Mouse (Mus musculus) spleen, adult 2 months (tissue): ENCODE data around the gene Tmem132d. TPM values are rescaled to one million over a fixed set of nuclear protein-coding genes. Genes with fewer than 3 reads are reported as not detected.

Experiments used
- DNase-seq, 2 experiments: peaks; one replicate each; pipeline versions ENCODE4 v3.0.0 to v3.0.0-alpha.2; 2012 to 2021; ENCODE audit warnings: low spot score in 2 of 2, low read depth in 1 of 2
- H3K27ac ChIP-seq: fragments of 200-500 bp; 2 replicates; pipeline ENCODE4 v1.5.1; 2012; ENCODE audit warnings: low read length, inconsistent platforms; ENCODE audit not compliant: insufficient read depth
- H3K27me3 ChIP-seq: fragments of 200-500 bp; 2 replicates; pipeline ENCODE4 v1.6.1; 2012; ENCODE audit warnings: mild to moderate bottlenecking, moderate library complexity, low read length, inconsistent platforms; ENCODE audit not compliant: control insufficient read depth, insufficient read depth
- H3K36me3 ChIP-seq: fragments of 200-500 bp; 2 replicates; pipeline ENCODE4 v1.6.1; 2012; ENCODE audit warnings: mild to moderate bottlenecking, low read length, inconsistent platforms; ENCODE audit not compliant: control insufficient read depth, insufficient read depth
- H3K4me1 ChIP-seq: fragments of 200-500 bp; 2 replicates; pipeline ENCODE4 v1.6.1; 2011; ENCODE audit warnings: inconsistent platforms; ENCODE audit not compliant: control insufficient read depth, insufficient read depth, insufficient read length
- H3K4me3 ChIP-seq: fragments of 200-500 bp; 2 replicates; pipeline ENCODE4 v1.5.1; 2011; ENCODE audit warnings: mild to moderate bottlenecking, inconsistent platforms; ENCODE audit not compliant: insufficient read depth, insufficient read length; ENCODE audit errors: extremely low read depth
- CTCF ChIP-seq: fragments of 200-500 bp; IDR thresholded peaks from 2 replicates; pipeline ENCODE4 v1.5.1; 2011; ENCODE audit warnings: mild to moderate bottlenecking, inconsistent platforms; ENCODE audit not compliant: insufficient read depth, insufficient read length, insufficient replicate concordance; ENCODE audit errors: extremely low read depth
- POLR2A ChIP-seq: fragments of 200-500 bp; IDR thresholded peaks from 2 replicates; pipeline ENCODE4 v1.6.1; 2011; ENCODE audit warnings: low read depth, low read length, inconsistent platforms
- WGBS: fragments of 180-500 bp; shearing (Covaris S2); methylation state at CpG from one replicate; pipeline ENCODE4 v1.1.7; 2018; 5-methylcytosine and 5-hydroxymethylcytosine counted together
- polyA plus RNA-seq: library from polyadenylated mRNA; depleted of rRNA; stranded (reverse); fragments of >200 nt; gene quantifications from 2 replicates; pipeline ENCODE4 v1.2.3, GENCODE M21; 2012

Tmem132d gene
- polyA plus RNA-seq, 1 experiment = not detected

DNA sequence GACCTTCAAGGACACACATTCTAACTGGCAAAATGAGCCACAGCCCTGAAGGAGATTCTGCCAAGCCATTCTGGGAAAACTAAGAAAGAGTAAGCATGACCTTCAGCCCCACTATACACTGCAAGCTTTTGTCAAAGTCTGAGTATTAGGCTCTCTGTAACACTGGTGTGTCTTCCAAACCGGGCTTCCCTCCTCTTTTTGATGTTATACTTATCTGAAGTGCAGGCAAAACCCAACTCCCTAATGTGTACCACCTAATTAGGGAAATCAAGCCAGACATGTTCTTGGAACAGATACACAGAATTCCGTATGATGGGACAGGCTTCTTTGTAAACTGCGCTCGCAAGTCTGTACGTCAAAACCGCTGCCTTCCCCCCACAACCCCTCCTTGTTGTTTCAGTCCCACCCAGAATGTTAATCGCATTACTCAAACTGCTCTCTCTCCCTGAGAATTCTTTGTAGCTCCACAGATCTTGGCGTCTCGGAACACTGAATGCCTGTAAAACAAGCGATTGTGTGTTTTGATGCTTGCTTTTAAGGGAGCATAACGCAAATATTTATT, 14.6 kb downstream of the Tmem132d start:
- 84% methylated on average over 11 of the region's 11 CpGs for WGBS
- Histone ChIP-seq H3K27ac (no peak overlapping the region), H3K4me3 (no peak overlapping the region), H3K36me3 (no peaks in the 10 kb centered on the region), H3K27me3 (no peaks in the 10 kb centered on the region), H3K4me1 (no peaks in the 10 kb centered on the region)
- no peak for DNase-seq
- TF ChIP-seq POLR2A (no peak), CTCF (no peak)

DNA sequence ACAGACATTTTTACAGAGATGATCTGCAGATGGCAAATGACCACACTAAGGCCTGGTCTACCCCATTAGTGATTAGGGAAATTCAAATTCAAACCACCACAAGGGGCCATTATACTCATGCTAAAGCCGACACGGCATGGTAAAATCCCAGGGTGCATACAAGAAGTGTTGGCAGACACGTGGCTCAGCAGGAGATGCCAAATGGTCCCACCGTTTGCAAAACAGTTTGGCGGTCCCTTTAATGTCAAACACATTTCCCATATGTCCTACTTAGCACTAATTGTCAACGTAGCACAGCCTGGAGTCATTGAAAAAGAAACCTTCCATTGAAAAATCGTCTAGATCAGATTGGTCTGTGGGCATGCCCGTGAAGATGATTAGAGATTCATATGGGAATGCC, 18.8 kb downstream of the Tmem132d start:
- 64% methylated on average over 8 of the region's 8 CpGs for WGBS
- no peak for DNase-seq
- no peak overlapping the region for H3K27ac ChIP-seq
- no peaks in the 10 kb centered on the region for H3K4me1 ChIP-seq
- TF ChIP-seq CTCF (no peak), POLR2A (no peak)
- H3K36me3 ChIP-seq = no peaks in the 10 kb centered on the region
- no peak overlapping the region for H3K4me3 ChIP-seq
- H3K27me3 ChIP-seq = no peaks in the 10 kb centered on the region

DNA sequence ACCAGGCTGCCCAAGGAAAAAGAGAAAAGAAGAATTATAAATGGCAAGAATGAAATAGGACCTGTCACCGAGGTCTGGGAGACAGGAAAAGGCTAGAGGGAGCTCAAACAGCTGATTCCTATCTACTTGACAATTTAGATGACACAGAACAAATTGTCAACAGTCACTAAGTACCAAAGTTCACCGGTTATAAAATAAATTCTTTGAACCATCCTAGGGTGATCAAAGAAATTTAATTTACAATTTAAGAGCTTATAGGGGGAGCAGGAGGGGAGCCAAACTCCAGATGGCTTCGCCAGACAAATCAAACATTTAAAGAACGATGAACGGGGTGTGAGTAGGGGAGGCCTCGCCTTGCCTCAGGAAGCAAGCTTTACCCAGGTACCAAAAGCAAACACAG, 20.6 kb downstream of the Tmem132d start:
- WGBS = 68% methylated on average over 6 of the region's 6 CpGs
- H3K27me3 ChIP-seq = no peaks in the 10 kb centered on the region
- H3K4me1 ChIP-seq = no peaks in the 10 kb centered on the region
- no peak overlapping the region for H3K4me3 ChIP-seq
- no peaks in the 10 kb centered on the region for H3K36me3 ChIP-seq
- DNase-seq = no peak
- H3K27ac ChIP-seq = no peak overlapping the region
- TF ChIP-seq CTCF (no peak), POLR2A (no peak)

DNA sequence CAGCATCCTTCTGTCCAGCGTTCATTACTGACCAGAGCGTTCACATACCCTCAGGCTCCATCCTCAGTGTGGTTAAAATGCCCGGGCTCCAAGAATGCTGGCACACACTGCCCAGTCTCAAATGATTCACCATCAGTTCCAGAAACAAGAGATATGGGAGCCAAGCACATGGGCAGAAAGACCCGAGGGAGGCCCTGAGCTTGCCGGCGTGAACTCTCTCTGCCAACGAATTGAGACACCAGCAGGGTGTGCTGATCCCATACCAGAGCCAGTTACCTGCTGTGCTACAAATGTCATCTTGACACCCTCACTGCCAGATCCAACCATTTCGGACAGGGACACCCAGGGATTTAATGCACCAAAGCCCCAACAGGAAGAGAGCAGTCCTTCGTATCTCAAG, 25.3 kb downstream of the Tmem132d start:
- Histone ChIP-seq H3K36me3 (no peaks in the 10 kb centered on the region), H3K4me3 (no peak overlapping the region), H3K4me1 (no peaks in the 10 kb centered on the region), H3K27ac (no peak overlapping the region), H3K27me3 (no peaks in the 10 kb centered on the region)
- TF ChIP-seq CTCF = no peak
- TF ChIP-seq POLR2A = no peak
- DNase-seq = no peak
- 85% methylated on average over 9 of the region's 9 CpGs for whole genome bisulfite sequencing

DNA sequence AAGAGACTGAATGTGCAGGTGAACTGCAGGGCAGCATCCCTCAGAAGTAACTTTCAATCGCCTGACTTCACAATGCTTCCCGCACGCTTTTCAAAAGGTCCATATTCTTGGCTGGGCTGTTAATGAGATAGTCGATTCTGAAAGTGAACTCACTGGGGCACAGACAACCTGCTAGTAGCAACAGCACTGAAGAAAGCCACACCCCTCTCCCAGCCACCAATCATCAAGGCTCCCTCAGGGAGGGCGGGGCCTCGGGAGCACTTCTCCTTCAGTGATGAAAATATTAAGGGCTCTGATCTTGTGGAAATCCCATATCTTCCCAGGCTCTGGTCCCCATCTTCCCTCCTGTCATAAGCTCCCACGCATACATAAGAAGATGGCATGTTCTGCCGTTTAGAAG, 27.8 kb downstream of the Tmem132d start:
- TF ChIP-seq CTCF (no peak), POLR2A (no peak)
- 89% methylated on average over 8 of the region's 8 CpGs for WGBS
- H3K4me3 ChIP-seq = no peak overlapping the region
- no peak overlapping the region for H3K27ac ChIP-seq
- H3K4me1 ChIP-seq = no peaks in the 10 kb centered on the region
- no peak for DNase-seq
- no peaks in the 10 kb centered on the region for H3K36me3 ChIP-seq
- H3K27me3 ChIP-seq = no peaks in the 10 kb centered on the region

DNA sequence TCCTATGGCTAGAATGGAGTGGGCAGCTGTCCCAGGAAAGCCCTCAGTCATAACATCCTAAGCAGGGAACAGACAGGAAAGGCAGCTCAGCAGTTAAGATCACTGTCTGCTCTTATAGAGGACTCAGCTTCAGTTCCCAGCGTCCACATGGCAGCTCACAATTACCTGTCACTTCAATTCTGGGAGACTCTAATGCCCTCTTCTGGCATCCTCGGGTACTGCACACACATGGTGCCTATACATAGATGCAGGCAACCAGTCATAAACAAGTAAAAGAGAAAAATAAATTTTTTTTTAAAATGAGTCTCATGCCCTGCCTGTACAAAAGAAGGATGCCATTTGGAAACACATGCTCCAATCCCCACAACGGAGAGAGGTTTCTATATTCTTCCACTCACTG, 28.7 kb downstream of the Tmem132d start:
- no peaks in the 10 kb centered on the region for H3K36me3 ChIP-seq
- no peak overlapping the region for H3K27ac ChIP-seq
- H3K4me1 ChIP-seq = no peaks in the 10 kb centered on the region
- H3K27me3 ChIP-seq = no peaks in the 10 kb centered on the region
- no peak for TF ChIP-seq POLR2A
- no peak for TF ChIP-seq CTCF
- WGBS = 86% methylated on average over 3 of the region's 3 CpGs
- DNase-seq = no peak
- no peak overlapping the region for H3K4me3 ChIP-seq

DNA sequence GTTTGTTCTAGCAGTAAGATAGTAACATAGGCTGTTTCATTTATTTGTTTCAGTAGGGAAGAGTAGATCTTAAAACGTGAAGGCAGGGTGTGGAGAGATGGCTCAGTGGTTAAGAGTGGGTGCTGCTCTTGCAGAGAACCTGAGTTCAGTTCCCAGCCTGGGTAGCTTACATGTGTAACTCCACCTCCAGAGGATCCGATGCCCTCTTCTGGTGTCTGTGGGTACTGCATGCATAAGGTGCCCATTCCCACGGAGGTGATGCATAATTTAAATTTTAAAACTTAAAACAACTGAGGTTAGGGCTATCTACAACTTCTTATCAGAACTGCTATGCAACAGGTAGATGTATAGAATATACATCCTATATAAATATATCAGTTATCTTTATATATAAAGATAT, 40.5 kb downstream of the Tmem132d start:
- no peaks in the 10 kb centered on the region for H3K4me1 ChIP-seq

DNA sequence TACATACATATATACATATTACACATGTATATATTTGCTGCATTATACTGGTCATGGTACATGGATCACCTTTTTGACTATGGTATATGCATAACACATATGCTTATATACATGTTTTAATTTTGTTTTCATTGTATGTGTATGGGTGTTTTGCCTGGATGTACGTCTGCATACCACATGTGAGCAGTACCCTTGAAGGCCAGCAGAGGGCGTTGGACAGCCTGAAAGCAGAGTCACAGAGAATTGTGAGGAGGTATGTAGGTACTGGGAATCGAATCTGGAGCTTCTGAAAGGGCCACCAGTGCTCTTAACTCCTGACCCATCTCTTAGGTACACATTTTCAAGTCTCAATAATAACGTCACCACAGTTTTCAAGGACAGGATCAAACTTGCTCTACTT, 43.2 kb downstream of the Tmem132d start:
- TF ChIP-seq CTCF (no peak), POLR2A (no peak)
- Histone ChIP-seq H3K27me3 (no peaks in the 10 kb centered on the region), H3K4me3 (no peak overlapping the region), H3K4me1 (no peaks in the 10 kb centered on the region), H3K27ac (no peak overlapping the region), H3K36me3 (no peaks in the 10 kb centered on the region)
- no peak for DNase-seq
- WGBS = 47% methylated on average over 4 of the region's 4 CpGs

More for the DNA sequence above, 40.5 kb downstream of the Tmem132d start:
- H3K27ac ChIP-seq = no peak overlapping the region
- no peaks in the 10 kb centered on the region for H3K36me3 ChIP-seq
- no peaks in the 10 kb centered on the region for H3K27me3 ChIP-seq
- H3K4me3 ChIP-seq = no peak overlapping the region
- WGBS = 85% methylated on average over 3 of the region's 3 CpGs
- TF ChIP-seq CTCF = no peak
- TF ChIP-seq POLR2A = no peak
- no peak for DNase-seq
